Mouse (Mus musculus) embryonic facial prominence, embryonic 14.5 days (tissue): ENCODE data around the gene Eml2. TPM values are rescaled to one million over a fixed set of nuclear protein-coding genes. Genes with fewer than 3 reads are reported as not detected.

Experiments used
- ATAC-seq: fragments of 200-750 bp; cut with Nextera tagmentation; 2 replicates; pipeline ENCODE4 v1.8.0; 2017; ENCODE audit warnings: low read depth, moderate number of reproducible peaks, moderate TSS enrichment
- DNase-seq: peaks from one replicate; pipeline ENCODE4 v3.0.0-alpha.2; 2015; ENCODE audit warnings: low spot score
- H3K27ac ChIP-seq: fragments of 300-500 bp; sonication (generic); replicated peaks from 2 replicates; pipeline ENCODE4 v1.5.1; 2014; ENCODE audit warnings: low read depth, mild to moderate bottlenecking, low read length, moderate library complexity
- H3K27me3 ChIP-seq: fragments of 300-500 bp; sonication (generic); replicated peaks from 2 replicates; pipeline ENCODE4 v1.6.1; 2014; ENCODE audit warnings: low read length; ENCODE audit not compliant: control insufficient read depth, insufficient read depth
- H3K36me3 ChIP-seq: fragments of 300-500 bp; sonication (generic); 2 replicates; pipeline ENCODE4 v1.6.1; 2014; ENCODE audit warnings: low read length, mixed read lengths; ENCODE audit not compliant: control insufficient read depth, insufficient read depth
- H3K4me1 ChIP-seq: fragments of 300-500 bp; sonication (generic); 2 replicates; pipeline ENCODE4 v1.6.1; 2014; ENCODE audit warnings: antibody characterized with exemption, low read length; ENCODE audit not compliant: control insufficient read depth, insufficient read depth
- H3K4me2 ChIP-seq: fragments of 300-500 bp; sonication (generic); 2 replicates; pipeline ENCODE4 v1.6.1; 2014; ENCODE audit warnings: low read depth, mild to moderate bottlenecking, low read length, moderate library complexity, mixed read lengths
- H3K4me3 ChIP-seq: fragments of 300-500 bp; sonication (generic); 2 replicates; pipeline ENCODE4 v1.5.1; 2014; ENCODE audit warnings: low read depth, mild to moderate bottlenecking, low read length
- H3K9ac ChIP-seq: fragments of 300-500 bp; sonication (generic); 2 replicates; pipeline ENCODE4 v1.6.1; 2014; ENCODE audit warnings: low read depth, mild to moderate bottlenecking, low read length, moderate library complexity, mixed read lengths
- H3K9me3 ChIP-seq: fragments of 300-500 bp; sonication (generic); 2 replicates; pipeline ENCODE4 v1.6.1; 2016; ENCODE audit warnings: low read length; ENCODE audit not compliant: control insufficient read depth
- WGBS: fragments of 180-500 bp; shearing (Covaris S2); extraction: QIAGEN DNeasy Blood & Tissue Kit; methylation state at CpG from one replicate; pipeline ENCODE4 v1.1.7; 2014; 5-methylcytosine and 5-hydroxymethylcytosine counted together
- polyA plus RNA-seq: library from polyadenylated mRNA; unstranded; fragments of >200 nt; fragmentation: Nextera tagmentation; extraction: Ambion mirVana; gene quantifications from 2 replicates; pipeline ENCODE4 v1.2.1, GENCODE M21; 2014

Gene Eml2
- polyA plus RNA-seq, 1 experiment from 2014 or later: 4.2 TPM

- Histone ChIP-seq H3K9ac (no peak overlapping the region), H3K4me1 (0 out of 2 replicates have a peak, but pooled peaks cover 6% of the 10 kb centered on the region), H3K4me2 (peak overlapping the region; percentile 18; the same call in 1 of the 2 replicates), H3K27me3 (peaks cover 59% of the 10 kb centered on the region), H3K36me3 (no peaks in the 10 kb centered on the region), H3K27ac (no peak overlapping the region), H3K9me3 (no peaks in the 10 kb centered on the region), H3K4me3 (peak overlapping the region; percentile 26; the same call in 1 of the 2 replicates)
- 15% methylated on average over 17 of the region's 18 CpGs for WGBS
- no peak for ATAC-seq
- no peak for DNase-seq
Observed at GRCm38 (mm10) chr7:19178035-19178434, 1.8 kb downstream of the Eml2 start.

DNA sequence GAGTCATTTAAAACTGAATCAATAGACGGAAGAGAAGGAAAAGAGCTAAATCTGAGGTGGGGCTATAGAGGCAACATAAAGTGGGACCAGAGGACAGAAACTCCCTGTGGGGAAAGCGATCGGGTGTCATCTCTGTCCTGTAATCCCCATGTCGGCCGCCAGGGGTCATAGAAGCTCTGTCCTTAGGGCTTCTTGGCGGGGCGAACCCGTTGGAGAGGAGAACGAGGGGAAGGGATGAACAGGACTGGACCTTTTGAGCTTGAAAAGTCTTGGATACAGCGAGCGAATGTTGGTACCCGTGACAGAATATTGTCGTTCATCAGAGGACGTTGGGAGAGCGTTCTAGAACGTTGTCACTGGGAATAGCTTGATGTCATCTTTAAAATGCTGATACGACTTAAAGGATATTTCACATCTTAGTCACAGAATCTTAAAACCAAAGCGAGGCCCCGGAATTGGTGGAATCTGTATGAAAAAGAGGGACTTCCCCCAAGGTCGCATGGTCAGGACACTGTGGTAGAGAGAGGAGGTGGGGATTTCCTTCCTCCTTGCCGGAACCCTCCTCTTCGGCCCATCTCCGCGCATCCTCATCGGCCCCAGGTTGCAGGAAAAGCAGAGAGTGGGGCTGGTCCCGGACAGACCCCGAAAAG, 2.3 kb downstream of the Eml2 start:
- H3K4me3 ChIP-seq: peak overlapping the region; percentile 26
- peak overlapping the region; percentile 51 for H3K4me2 ChIP-seq
- H3K27ac ChIP-seq: no peak overlapping the region
- no peaks in the 10 kb centered on the region for H3K9me3 ChIP-seq
- 0 out of 2 replicates have a peak, but pooled peaks cover 6% of the 10 kb centered on the region for H3K4me1 ChIP-seq
- DNase-seq (peak; percentile 53), ATAC-seq (no peak)
- WGBS: 5% methylated on average over 25 of the region's 27 CpGs
- peaks cover 55% of the 10 kb centered on the region for H3K27me3 ChIP-seq
- no peak overlapping the region for H3K9ac ChIP-seq
- peaks cover 2% of the 10 kb centered on the region; the same call in 1 of the 2 replicates for H3K36me3 ChIP-seq

GRCm38 (mm10) chr7:19179173-19179572, 3.0 kb downstream of the Eml2 start:
- DNase-seq (peak; percentile 80), ATAC-seq (no peak)
- H3K27me3 ChIP-seq: peaks cover 54% of the 10 kb centered on the region
- peaks cover 8% of the 10 kb centered on the region; the same call in 1 of the 2 replicates for H3K36me3 ChIP-seq
- no peaks in the 10 kb centered on the region for H3K9me3 ChIP-seq
- H3K27ac ChIP-seq: no peak overlapping the region
- H3K4me1 ChIP-seq: peaks cover 9% of the 10 kb centered on the region; the same call in 1 of the 2 replicates
- H3K4me2 ChIP-seq: peak overlapping the region; percentile 51
- H3K4me3 ChIP-seq: peak overlapping the region; percentile 26
- 2% methylated on average over 20 of the region's 32 CpGs for WGBS
- 0 out of 2 replicates have a peak overlapping the region, but pooled peaks have one; percentile 22 for H3K9ac ChIP-seq

GRCm38 (mm10) chr7:19179936-19180335, 3.7 kb downstream of the Eml2 start:
- peaks cover 54% of the 10 kb centered on the region for H3K27me3 ChIP-seq
- peaks cover 16% of the 10 kb centered on the region for H3K4me1 ChIP-seq
- H3K4me3 ChIP-seq: no peak overlapping the region
- peaks cover 8% of the 10 kb centered on the region; the same call in 1 of the 2 replicates for H3K36me3 ChIP-seq
- no peak overlapping the region; the same call in 1 of the 2 replicates for H3K4me2 ChIP-seq
- ATAC-seq: no peak
- no peaks in the 10 kb centered on the region for H3K9me3 ChIP-seq
- no peak for DNase-seq
- H3K9ac ChIP-seq: no peak overlapping the region
- 27% methylated on average over 6 of the region's 6 CpGs for WGBS
- H3K27ac ChIP-seq: no peak overlapping the region

- ATAC-seq (peak; percentile 48), DNase-seq (peak; percentile 68)
- H3K9me3 ChIP-seq: no peaks in the 10 kb centered on the region
- H3K36me3 ChIP-seq: peaks cover 9% of the 10 kb centered on the region; the same call in 1 of the 2 replicates
- peak overlapping the region; percentile 76 for H3K4me2 ChIP-seq
- no peak overlapping the region for H3K27ac ChIP-seq
- peak overlapping the region; percentile 64 for H3K9ac ChIP-seq
- H3K4me3 ChIP-seq: peak overlapping the region; percentile 51
- WGBS: 0% methylated on average over 9 of the region's 27 CpGs
- peaks cover 46% of the 10 kb centered on the region for H3K27me3 ChIP-seq
- peaks cover 23% of the 10 kb centered on the region for H3K4me1 ChIP-seq
Observed at GRCm38 (mm10) chr7:19180862-19181429, 4.7 kb downstream of the Eml2 start.

DNA sequence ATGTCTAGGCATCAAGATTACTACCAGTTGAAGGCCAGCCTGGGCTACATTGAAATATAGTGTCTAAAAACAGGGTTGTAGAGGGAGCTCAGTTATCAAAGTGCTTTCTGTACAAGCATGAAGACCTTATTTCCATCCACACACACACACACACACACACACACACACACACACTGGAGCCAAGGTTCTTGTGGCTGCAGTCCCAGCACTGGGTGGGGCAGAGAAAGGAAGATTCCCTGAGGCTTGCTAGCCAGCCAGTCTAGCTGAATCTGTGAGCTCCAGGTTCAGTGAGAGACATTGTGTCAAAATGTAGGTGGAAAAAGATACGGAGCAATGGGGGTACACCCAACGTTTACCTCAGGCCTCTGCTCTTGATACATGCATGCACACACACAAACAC, 8.0 kb downstream of the Eml2 start:
- Histone ChIP-seq H3K4me3 (no peak overlapping the region), H3K9ac (peak overlapping the region; percentile 8; the same call in 1 of the 2 replicates), H3K36me3 (peaks cover 32% of the 10 kb centered on the region), H3K27me3 (peaks cover 15% of the 10 kb centered on the region), H3K4me1 (peaks cover 23% of the 10 kb centered on the region), H3K9me3 (no peaks in the 10 kb centered on the region), H3K4me2 (no peak overlapping the region), H3K27ac (peak overlapping the region; percentile 84)
- 57% methylated on average over 2 of the region's 2 CpGs for WGBS
- peak; percentile 30; the same call in 1 of the 2 replicates for ATAC-seq
- peak; percentile 61 for DNase-seq

DNA sequence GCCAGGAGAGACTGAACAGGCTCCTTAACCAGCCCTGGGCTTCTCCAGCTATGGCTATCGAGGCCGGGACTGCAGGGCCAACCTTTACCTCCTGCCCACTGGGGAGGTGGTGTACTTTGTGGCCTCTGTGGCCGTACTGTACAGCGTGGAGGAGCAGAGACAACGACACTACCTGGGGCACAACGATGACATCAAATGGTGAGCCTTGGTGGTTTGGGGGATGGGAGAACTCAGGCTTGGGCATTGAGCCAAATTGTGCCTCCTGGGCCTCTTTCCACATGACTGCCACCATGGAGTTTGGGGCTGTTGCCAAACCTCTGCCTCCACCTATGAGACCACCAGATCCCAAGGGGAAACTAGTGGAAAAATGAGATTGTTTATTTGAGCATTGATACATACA, 8.5 kb downstream of the Eml2 start:
- H3K4me3 ChIP-seq: no peak overlapping the region
- H3K4me2 ChIP-seq: no peak overlapping the region
- peak overlapping the region; percentile 84 for H3K27ac ChIP-seq
- H3K36me3 ChIP-seq: peaks cover 33% of the 10 kb centered on the region
- peak overlapping the region; percentile 8; the same call in 1 of the 2 replicates for H3K9ac ChIP-seq
- DNase-seq (peak; percentile 77), ATAC-seq (peak; percentile 46)
- H3K27me3 ChIP-seq: peaks cover 10% of the 10 kb centered on the region
- H3K9me3 ChIP-seq: no peaks in the 10 kb centered on the region
- peaks cover 23% of the 10 kb centered on the region for H3K4me1 ChIP-seq
- 61% methylated on average over 6 of the region's 6 CpGs for WGBS

DNA sequence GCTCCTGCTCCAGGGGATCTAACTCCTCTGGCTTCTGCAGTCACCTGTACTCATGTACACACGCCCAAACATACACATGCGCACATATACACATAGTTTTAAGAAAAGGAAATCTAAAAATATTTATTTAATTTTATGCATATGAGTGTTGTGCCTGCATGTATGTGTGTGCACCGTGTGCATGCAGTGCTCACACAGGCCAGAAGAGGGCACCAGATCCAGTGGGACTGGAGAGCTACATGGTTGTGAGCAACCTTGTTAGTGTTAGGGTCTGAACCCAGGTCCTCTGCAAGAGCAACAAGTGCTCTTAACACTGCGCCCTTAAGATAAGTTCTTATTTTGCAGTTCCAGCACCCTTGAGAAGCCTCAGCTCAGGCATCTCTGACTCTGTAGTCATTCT, 18.5 kb downstream of the Eml2 start:
- Histone ChIP-seq H3K4me2 (no peak overlapping the region), H3K27me3 (no peaks in the 10 kb centered on the region), H3K4me1 (no peaks in the 10 kb centered on the region), H3K36me3 (peaks cover 73% of the 10 kb centered on the region), H3K27ac (no peak overlapping the region), H3K9me3 (peaks cover 7% of the 10 kb centered on the region; the same call in 1 of the 2 replicates), H3K9ac (no peak overlapping the region), H3K4me3 (no peak overlapping the region)
- DNase-seq (no peak), ATAC-seq (no peak)
- WGBS: 95% methylated on average over 4 of the region's 4 CpGs
